Mouse (Mus musculus) gastrocnemius, postnatal 10 days (tissue): ENCODE data around the gene Abcb4. TPM values are rescaled to one million over a fixed set of nuclear protein-coding genes. Genes with fewer than 3 reads are reported as not detected.
"Not testable (repeated sequence)": the region's sequence is repeated elsewhere in the genome, so short reads cannot be mapped to it uniquely, and the experiment has no call there.

Experiments
- DNase-seq: peaks from one replicate; pipeline ENCODE4 v3.0.0; 2021; ENCODE audit warnings: mixed read lengths
- long read RNA-seq, 2 experiments: library from polyadenylated mRNA; stranded (forward); transcript quantifications; one replicate each; pipeline ENCODE4 v2.0.0; 2021
- total RNA-seq, 2 experiments: library from RNA; stranded (reverse); gene quantifications; 2 replicates each; pipeline ENCODE4 v1.2.3; 2021

The Abcb4 gene
- 10 to 100 TPM; 11.9 to 14.7 TPM for total RNA-seq
- long read RNA-seq, experiment 1, full-length matches to known transcripts: 7 of 26 reads
- long read RNA-seq, experiment 1, partial matches to known transcripts: 2 of 26 reads
- long read RNA-seq, experiment 1, other reads (novel, unspliced or antisense): 17 of 26 reads
- long read RNA-seq, experiment 2, full-length matches to known transcripts: 6 of 20 reads
- long read RNA-seq, experiment 2, partial matches to known transcripts: 2 of 20 reads
- long read RNA-seq, experiment 2, other reads (novel, unspliced or antisense): 12 of 20 reads

DNA sequence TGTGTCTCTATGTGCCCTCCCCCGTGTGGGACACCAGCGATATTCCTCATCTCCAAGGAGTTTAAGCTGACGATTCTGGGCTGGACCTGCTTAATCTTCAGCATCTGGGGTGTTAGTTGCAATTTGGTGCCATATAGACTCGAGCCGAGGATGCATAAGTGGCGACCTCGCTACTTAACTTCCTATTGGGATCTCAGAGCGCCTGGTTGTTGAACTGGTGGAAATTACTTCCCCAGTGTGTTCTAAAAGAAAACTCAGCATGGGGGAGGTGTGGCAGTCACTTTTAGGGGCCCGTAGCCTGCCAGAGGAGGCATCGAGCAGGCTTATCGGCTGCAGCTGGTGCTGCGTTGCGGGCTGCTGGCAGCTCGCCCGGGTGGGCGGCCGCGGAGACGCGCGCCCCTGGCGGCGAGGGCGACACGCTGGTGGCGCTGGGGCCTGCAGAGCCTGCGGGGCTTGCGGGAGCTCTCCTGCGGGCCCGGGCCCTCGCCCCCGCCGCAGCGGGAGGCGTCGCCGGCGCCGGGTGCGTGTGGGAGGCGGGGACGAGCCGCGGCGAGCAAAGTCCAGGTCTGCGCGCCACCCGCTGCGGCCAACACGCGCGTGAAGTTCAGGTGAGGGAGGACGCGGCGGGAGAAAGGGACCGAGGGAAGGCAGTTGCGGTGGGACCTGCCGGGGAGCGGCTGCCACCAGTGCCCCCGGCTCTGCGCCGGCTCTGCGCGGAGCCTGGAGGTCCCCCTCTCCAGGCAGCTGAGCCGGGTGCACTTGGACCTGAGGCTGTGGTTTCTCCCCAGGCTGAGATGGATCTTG is at the start of gene Abcb4:
TSS of gene Abcb4 (plus strand) at position 418 of the 804 bp plus-strand sequence.
- peak; percentile 65 for DNase-seq

DNA sequence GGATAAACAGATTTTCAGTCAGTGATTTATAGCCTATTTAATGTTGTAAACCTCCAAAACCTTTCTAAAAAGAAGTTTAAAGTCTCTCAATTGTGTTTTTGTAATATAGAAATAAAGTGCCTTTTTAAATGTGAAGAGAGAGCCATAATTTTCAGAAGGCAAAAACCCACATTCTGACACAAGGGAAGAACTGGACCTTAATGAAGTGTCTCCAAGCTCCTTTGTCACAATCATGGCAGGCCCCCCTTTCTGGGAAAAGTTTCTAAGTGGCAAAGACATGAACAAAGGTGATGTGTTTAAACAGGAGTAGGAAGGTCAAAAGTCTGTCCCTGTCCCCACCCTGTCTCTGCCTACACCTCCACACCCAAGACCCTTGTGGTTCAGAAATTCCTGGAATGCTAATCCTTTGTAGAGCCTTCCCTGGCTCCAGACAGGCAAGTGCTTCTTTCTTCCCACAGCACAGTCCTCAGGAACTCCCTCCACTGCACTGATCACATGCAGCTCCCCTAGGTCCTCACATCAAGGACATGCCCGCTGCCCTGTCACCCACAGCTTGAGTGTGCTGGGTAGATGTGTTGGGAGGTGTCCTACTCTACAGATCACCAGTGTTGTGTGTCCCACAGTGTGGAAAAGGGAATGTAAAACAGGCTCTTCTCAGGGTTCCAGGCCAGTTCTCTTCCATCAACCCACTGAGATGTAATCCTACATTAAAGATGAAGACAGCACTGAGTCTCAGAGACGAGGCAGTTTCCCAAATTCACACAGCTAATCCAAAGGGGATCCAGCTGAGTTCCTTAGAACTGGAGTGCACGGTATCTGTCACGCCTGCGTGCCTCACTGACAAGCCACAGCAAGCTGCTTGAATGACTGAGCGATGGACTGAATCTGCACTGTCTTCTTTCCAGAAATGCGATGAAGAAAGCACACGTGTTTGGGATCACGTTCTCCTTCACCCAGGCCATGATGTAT is 44.6 kb upstream of the Abcb4 start:
- not testable (repeated sequence) for DNase-seq

DNA sequence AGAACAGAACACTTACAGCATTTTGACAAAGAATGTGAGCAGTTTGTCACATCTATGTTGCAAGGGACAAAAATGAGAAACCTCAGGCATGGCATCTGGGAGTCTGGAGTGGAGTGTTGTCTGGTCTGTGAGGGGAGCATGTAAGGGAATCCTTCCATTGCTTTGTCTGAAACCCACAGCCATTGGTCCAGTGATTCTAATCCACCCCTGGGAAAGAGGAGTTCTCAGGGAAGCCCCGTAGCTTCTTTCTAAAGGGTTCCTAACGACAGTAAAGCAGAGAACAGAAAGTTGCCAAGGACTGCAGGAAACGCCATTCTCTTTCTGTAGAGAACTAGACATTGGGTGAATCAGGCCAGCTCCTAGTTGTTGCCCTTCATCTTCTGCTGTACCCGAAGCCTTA is 42.7 kb upstream of the Abcb4 start:
- DNase-seq: no peak

DNA sequence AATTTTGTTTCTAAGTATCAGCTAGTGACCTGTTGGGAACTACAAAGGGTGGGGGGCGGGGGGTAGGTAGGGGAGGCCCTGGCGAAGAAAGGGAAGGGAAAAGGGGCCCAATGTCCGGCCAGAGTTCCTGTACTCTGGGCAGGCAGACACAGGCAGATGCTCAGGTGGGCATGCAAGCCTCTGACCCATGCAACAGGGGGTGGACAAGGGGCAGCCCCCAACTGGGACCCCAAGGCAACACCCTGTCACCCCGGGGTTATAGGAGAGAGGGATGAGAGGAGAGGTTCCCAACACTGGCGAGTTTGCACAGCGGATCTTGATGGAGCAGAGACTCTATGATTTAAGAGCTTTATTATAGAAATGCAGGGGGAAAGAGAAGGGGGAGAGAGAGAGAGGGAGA is 36.3 kb upstream of the Abcb4 start:
- DNase-seq: no peak

DNA sequence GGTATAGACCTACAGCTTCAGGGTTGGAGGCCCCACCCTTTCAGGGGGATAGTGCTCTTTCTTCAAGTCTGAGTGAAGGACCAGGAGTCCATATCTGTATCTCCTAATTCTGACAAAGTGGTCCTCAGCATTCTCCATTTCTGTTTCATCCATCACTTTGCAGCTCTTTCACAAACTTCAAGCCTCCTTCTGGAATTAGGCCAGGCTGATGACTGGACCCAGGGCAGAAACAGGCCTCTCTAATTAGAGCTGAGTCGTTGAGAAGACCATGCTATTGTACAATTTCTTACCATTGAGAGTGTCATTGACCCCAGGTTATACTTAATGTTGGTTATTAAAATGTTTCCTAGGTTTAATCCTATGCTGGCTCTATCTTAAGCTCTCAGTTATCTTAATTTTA is 31.7 kb upstream of the Abcb4 start:
- no peak for DNase-seq

DNA sequence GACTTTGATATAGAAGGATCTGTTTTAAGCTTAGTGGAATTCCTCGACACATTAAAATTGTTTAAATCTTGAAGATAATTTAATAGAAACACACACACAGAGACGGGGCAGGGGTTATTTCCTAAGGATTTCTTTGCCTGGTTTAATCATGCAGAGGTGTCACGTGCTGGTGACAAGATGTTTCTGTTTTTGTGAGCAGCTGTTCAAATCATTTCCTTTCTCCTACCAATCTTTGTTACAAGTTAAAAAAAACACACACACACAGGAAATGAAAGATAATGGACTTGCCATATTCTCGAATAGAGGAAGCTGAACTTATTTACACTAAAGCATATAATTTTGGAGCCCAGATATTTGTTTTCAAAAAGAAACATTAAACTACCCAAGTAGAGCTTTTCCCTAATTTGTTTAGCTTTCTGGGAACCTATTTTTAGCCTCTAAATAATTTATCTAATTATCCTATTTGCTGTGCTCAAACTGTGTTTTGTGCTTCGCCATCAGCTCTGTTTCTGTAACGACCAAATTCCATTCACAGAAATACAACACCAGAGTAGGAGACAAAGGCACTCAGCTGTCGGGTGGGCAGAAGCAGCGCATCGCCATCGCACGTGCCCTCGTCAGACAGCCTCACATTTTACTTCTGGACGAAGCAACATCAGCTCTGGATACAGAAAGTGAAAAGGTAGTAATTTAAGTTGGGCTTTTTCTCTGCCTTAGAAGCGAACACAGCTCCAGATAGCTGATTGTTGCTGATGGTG is 29.8 kb upstream of the Abcb4 start:
- no peak for DNase-seq

DNA sequence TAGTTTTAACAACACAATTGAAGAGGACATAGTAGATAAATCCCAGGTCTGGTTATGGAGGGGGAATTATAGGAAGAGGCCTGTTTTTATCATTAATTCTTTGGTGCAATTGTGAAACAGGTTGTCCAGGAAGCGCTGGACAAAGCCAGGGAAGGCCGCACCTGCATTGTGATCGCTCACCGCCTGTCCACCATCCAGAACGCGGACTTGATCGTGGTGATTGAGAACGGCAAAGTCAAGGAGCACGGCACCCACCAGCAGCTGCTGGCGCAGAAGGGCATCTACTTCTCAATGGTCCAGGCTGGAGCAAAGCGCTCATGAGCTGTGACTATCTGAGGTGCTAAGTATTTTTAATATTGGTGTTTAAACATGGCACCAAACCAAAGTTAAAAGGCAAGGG is 27.9 kb upstream of the Abcb4 start:
- DNase-seq: not testable (repeated sequence)

DNA sequence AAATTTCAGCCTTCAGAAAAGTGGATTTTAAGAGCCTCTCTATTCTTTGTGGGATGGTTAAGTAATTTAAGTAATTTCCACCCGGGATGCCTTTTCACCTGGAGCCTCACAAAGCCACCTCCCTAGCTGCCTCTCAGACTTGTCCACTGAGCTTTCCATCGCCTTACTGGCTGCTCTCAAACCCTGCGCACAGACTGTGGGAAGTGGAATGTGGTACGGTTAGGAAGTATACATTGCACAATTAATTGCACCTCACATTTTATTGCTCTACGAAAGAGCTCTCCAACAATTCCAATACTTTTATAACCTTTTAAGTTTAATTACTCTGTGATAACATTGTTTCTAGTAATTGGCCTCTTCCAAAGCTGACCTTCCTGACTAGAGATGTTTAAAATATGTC is 27.2 kb upstream of the Abcb4 start:
- no peak for DNase-seq

DNA sequence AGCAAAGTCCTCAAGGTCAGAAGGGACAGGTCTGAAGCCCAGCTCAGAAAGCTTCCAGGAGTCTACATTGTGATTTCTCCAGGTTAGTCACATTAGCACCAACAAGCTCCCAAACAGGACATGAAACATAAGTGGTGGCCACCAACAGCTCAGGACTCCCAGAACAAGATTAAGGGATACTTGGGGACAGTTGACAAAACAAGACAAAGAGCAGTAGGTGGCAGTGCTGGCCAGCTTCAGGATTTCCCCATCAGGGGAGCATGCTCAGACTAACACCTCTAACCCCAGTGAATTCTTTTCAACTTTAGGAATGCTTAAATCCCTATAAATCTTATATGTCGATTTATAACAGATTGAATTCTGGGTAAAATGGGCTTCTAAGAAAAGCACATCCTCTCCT is 25.5 kb upstream of the Abcb4 start:
- DNase-seq: peak; percentile 14

DNA sequence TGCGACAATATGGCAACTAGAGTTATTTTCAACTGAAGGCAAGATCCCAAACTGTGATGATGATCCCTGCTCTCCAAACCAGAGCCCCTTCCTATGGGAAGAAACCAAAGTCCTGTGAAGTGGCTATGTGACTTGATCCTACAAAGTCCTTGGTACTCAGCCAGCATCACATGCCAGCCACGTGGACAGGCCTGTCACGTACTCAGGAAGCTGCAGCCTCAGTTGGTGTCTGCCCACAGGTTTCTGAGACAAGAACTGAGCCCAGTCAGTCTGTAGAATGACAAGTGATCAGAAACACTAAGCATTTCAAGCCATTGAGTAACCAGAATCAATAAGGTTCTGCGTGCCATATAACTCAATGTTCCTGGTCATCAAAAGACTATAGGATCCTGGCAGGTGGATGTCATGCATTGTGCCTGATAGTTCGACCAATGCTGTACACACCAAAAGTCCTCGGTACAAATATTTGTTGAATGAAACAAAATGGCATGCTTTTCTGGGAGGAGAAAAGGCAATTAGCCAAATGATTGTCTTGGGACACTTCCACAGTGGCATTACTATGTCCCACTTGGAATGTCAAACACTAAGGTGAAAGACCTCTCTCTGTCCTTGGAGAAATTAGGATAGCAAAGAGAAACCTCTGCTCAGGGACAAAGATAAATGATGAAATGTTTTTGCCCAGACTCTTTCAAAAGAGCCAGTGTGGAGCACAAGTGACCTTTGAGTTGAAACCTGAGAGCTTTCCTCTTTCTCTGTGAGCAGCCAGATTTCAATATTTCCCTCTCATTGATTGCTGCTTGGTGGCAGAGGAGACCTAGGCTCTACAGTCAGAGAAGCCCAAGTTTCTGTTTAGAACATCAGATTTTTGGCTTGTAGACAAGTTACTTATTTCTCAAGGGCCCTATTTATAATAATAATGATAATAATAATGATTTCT is 20.3 kb upstream of the Abcb4 start:
- no peak for DNase-seq

DNA sequence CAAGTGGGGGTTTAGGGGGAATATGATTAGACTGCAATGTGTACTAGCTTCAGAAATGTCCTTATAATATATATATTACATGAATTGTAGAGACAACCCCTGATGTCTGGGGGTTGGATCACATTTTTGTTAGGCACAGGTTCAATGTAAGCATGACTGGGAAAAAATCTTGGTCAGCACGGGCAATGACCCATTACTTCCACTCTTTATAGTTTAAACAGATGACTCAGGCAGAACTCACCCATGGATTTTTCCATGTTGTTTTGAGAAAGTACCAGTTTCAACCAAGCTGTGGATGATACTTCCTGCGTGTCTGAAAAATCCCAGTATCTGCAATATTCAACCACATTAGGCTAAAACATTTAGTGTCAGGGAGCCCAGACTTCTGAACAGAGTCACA is 16.4 kb upstream of the Abcb4 start:
- no peak for DNase-seq

DNA sequence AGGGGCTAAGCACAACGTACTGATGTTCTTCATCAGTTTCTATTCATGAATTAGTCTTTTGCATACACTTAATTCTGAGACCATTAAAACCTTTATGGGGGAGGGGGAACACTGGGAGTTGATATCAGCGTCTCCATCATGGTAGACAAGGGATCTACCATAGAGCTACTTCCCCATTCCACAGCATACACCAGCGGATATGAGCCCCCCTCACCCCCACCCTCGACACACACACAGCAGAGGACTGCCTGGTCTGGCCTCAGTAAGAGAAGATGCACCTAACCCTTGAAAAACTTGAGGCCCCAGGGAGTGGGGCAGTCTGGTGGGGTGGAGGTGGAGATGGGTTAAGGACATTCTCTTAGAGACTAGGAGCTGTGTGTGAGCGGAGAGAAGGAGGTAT is 15.7 kb upstream of the Abcb4 start:
- no peak for DNase-seq

DNA sequence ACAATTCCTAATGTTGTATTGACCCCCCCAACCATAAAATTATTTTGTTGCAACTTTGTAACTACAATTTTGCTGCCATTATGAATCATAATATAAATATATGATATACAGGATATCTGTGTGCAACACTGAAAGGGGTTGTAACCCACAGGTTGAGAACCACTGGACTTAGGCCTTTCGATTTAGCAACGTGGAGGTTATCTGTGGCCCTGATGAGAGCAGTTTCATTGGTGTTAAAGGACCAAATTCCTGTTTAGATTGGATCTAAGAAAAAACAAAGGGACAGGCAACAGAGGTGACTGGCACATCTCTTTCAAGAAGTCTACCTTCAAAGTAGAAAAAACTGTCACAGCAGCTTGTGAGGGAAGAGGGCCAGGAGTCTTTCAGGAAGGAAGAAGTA is 7.7 kb upstream of the Abcb4 start:
- no peak for DNase-seq

DNA sequence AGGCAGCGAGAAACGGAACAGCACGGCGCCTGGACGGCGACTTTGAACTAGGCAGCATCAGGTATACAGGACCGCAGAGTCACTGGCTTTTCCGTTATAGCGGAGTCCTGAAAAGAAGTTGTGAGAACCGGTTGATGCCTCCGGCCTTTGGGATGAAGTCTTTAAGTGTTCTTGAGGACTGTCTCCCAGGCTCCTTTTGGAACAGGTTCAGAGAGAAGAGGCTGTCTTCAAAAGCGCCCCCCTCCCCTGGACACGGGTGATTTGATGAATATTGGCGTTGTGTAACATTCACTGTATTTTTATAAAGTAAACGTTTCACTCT is 548 bp downstream of the Abcb4 start:
- DNase-seq: no peak

DNA sequence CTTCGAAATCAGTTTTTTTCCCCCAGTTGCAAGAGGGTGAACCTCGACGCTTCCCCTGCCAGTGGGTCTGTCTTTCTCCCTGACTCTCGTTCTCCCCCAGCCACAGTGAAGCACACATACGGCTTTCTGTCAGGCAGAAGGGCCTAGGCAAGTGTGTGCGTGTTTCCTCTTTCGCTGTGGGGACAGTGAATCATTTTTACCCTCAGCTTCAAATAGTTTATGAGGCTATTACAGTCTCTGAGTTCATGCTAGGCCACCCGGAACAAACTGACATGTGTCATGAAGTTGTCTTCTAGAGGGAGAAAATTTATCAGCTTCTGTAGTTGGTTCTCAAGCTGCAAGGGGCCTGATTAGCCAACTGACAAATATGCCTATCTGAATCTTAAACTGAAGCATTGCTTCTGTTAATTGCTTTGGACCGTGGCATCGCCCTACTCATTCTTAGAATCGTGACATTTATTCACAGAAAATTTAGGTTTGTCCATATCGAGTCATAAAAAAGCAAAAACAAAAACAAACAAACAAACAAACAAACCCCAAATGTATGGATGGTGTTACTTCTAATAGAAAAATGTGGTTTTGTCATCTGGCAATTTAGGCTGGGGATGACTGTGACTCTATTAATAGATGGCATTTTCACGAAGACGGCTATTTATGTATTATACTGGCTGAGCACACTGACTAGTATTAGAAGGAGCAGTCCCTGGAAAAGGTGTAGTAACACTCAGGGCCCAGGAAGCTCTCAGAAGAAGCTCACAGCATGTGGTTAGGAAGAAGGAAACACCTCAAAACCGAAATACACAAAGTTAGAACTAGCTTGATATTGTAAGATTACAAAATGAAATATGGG is 1.3 kb downstream of the Abcb4 start:
- DNase-seq: no peak

DNA sequence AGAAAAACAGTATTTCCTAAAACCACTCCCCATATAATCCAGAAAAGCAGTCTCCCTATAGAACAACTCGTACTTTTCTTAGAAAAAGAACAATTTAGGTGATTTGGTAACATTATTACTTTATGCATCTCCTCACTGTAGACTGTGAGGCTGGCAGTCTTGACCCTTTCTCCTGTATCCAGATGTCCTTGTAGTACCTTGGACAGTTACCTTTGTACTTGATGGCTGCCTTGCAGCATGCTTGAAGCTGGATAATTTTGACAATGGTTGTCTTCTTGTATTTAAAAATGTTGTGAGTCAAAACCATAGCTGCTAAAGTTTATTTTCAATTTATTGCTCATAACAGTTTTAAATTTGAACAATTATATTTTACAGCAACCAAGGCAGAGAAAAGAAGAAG is 2.7 kb downstream of the Abcb4 start:
- DNase-seq: no peak

DNA sequence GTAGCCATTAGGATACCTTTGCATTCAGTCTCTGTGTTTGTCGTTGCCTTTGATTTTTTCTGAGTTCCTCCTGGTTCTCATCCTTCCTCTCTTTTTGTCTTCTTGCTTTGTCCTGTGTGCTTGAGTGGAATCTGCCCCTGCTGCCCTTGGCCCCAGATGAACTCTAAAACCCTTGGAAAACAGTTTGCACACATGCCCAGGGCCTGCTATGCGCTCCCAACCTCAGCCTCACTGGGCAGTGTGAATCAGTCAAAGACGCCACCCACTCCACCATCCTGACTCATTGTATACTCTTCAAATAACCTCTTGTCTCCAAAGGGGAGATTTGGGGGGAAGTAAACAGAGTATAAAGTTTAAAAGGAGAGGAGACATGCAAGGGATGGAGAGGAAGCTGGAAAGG is 4.7 kb downstream of the Abcb4 start:
- DNase-seq: no peak

DNA sequence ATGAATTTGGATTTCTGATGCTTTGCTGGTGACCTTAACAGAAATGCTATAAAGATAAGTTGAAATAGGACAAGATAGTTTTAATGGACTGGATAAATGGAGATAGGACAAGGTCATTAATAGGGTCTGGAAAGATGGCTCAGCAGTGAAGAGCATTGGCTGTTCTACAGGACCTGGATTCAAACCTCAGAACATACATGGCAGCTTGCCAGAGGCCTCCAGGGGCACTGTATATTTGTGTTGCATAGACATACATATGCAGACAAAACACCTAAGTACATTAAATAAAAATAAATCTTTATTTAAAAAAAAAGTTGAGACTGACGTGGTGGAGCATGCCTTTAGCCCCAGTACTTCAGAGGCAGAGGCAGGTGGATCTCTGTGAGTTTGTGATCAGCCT is 7.5 kb downstream of the Abcb4 start:
- DNase-seq: no peak

DNA sequence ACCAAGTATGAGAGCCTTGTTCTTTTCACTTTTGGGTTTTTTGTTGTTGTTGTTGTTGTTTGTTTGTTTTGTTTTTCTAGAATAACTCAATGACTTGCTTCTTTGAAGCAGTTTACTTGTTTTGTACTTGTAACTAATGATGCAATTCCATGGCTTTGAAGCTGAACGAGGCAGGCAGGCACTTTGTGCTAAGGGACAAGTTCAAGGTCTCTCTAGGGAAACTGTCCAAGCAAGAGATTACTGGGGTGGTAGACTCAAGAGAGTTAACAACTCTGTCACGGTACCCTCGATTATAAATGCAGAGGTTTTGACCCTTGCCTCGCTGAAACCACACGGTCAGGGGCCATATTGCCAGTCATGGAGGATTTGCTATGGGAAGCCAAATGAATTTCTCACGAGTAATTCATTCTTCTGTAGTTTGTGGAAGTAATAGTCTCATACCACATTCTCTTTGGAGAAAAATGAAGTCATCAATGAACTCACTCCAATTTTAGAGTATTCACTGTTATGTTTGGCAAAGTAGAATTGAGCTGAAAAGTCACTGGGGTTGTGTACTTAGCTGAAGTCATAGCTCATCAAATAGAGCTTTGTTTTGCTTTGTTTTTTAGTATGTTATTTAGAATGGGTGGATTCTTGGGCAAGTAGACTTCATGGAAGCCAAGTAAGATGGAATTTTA is 8.8 kb downstream of the Abcb4 start:
- no peak for DNase-seq
